Mouse (Mus musculus): ENCODE data around the gene Adcy1. TPM values are rescaled to one million over a fixed set of nuclear protein-coding genes. Genes with fewer than 3 reads are reported as not detected.
"Not testable (repeated sequence)": the region's sequence is repeated elsewhere in the genome, so short reads cannot be mapped to it uniquely, and the experiment has no call there.

Gene Adcy1
- polyA plus RNA-seq, 1 experiment from 2014 or later = 10.9 TPM

- peaks cover 21% of the 10 kb centered on the region for H3K4me1 ChIP-seq (ENCODE audit: control insufficient read depth, insufficient read depth, low read length)
- H3K4me3 ChIP-seq (ENCODE audit: low read depth, low read length) = peak overlapping the region; percentile 71
- no peak for ATAC-seq
- peak overlapping the region; percentile 90 for H3K4me2 ChIP-seq (ENCODE audit: low read length)
- H3K9ac ChIP-seq (ENCODE audit: low read depth, low read length) = no peak overlapping the region
- H3K27me3 ChIP-seq (ENCODE audit: control insufficient read depth, insufficient read depth, low read depth, low read length) = peaks cover 9% of the 10 kb centered on the region
- WGBS = 7% methylated on average over 14 of the region's 14 CpGs
- H3K36me3 ChIP-seq (ENCODE audit: control insufficient read depth, insufficient read depth, low read length) = no peaks in the 10 kb centered on the region
- no peak overlapping the region for H3K27ac ChIP-seq (ENCODE audit: low read length)
- H3K9me3 ChIP-seq (replicated peaks; ENCODE audit: control insufficient read depth, low read length, poor library complexity, severe bottlenecking) = no peaks in the 10 kb centered on the region
These were observed 151.5 kb downstream of the Adcy1 start for GRCm38 (mm10) chr11:7214761-7215160.

- ATAC-seq = no peak
- Histone ChIP-seq H3K9me3 (replicated peaks; ENCODE audit: control insufficient read depth, low read length, poor library complexity, severe bottlenecking) (no peaks in the 10 kb centered on the region), H3K36me3 (ENCODE audit: control insufficient read depth, insufficient read depth, low read length) (no peaks in the 10 kb centered on the region), H3K4me2 (ENCODE audit: low read length) (no peak overlapping the region), H3K4me1 (ENCODE audit: control insufficient read depth, insufficient read depth, low read length) (peaks cover 18% of the 10 kb centered on the region), H3K4me3 (ENCODE audit: low read depth, low read length) (no peak overlapping the region), H3K27me3 (ENCODE audit: control insufficient read depth, insufficient read depth, low read depth, low read length) (peaks cover 9% of the 10 kb centered on the region), H3K9ac (ENCODE audit: low read depth, low read length) (no peak overlapping the region), H3K27ac (ENCODE audit: low read length) (no peak overlapping the region)
- WGBS = 13% methylated on average over 8 of the region's 8 CpGs
These were observed 152.4 kb downstream of the Adcy1 start for GRCm38 (mm10) chr11:7215703-7216102.

GRCm38 (mm10) chr11:7221826-7222225 is 158.5 kb downstream of the Adcy1 start:
- WGBS = 82% methylated on average over 8 of the region's 8 CpGs
- H3K27me3 ChIP-seq (ENCODE audit: control insufficient read depth, insufficient read depth, low read depth, low read length); H3K4me3 ChIP-seq (ENCODE audit: low read depth, low read length); H3K4me2 ChIP-seq (ENCODE audit: low read length); H3K27ac ChIP-seq (ENCODE audit: low read length); H3K9ac ChIP-seq (ENCODE audit: low read depth, low read length); H3K4me1 ChIP-seq (ENCODE audit: control insufficient read depth, insufficient read depth, low read length); H3K36me3 ChIP-seq (ENCODE audit: control insufficient read depth, insufficient read depth, low read length); ATAC-seq; H3K9me3 ChIP-seq (replicated peaks; ENCODE audit: control insufficient read depth, low read length, poor library complexity, severe bottlenecking): not testable (repeated sequence)

DNA sequence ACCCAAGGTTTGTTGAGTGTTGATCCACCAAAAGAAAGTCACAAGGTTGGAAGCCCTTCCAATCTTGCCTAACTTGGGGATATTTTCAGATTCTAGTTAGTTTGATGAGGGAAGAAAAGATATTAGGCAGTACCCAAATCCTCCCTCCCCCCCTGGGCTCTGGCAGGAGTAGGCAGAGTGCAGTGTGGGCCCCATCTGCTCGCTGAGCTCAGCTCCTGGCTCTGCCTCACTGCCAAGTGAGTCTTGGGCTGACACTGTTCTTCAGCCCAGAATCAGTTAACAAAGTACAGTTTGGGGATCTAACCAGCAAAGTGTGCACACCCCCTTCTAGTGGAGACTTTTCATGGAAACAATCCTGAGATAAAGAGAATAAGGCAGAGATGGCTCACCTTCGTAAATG is 162.9 kb downstream of the Adcy1 start:
- H3K4me1 ChIP-seq (ENCODE audit: control insufficient read depth, insufficient read depth, low read length) = no peaks in the 10 kb centered on the region
- H3K27me3 ChIP-seq (ENCODE audit: control insufficient read depth, insufficient read depth, low read depth, low read length) = no peaks in the 10 kb centered on the region
- H3K4me2 ChIP-seq (ENCODE audit: low read length) = no peak overlapping the region
- H3K9me3 ChIP-seq (replicated peaks; ENCODE audit: control insufficient read depth, low read length, poor library complexity, severe bottlenecking) = no peaks in the 10 kb centered on the region
- 75% methylated on average over 2 of the region's 2 CpGs for WGBS
- H3K9ac ChIP-seq (ENCODE audit: low read depth, low read length) = no peak overlapping the region
- ATAC-seq = no peak
- no peaks in the 10 kb centered on the region for H3K36me3 ChIP-seq (ENCODE audit: control insufficient read depth, insufficient read depth, low read length)
- no peak overlapping the region for H3K4me3 ChIP-seq (ENCODE audit: low read depth, low read length)
- no peak overlapping the region for H3K27ac ChIP-seq (ENCODE audit: low read length)

DNA sequence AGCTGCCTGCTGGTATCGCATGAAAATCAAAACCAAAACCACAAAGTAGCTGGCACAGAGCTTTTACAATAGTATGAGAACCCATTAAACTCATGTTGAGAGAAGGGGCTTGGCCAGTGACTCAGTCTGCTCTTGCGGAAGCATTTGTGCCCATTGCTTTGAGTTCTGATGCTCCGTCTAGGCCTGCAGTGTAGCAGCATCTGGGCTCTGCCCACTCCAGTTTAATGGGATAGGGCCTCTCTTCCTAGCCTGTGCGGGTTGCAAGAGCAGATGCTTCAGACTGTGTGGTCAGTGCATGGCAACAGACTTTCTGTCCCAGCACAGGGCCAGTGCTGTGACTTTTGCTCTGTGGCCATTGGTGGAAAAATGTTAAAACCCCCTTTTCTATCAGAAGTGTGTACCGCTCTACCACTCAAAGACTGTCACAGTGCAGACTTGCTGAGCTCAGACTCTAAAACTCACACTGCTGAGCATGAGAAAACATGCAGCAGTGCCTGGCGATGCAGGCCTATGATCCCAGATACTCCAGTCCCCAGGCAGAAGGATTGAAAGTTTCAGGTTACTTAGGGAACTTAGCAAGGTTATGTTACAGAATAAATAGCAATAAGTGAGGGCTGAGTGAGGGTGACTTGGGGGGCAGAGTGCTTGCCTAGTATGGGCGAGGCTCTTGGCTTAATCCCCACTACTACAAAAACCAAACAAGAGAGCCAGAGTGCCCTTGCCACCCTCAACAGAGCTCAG is 163.7 kb downstream of the Adcy1 start:
- Histone ChIP-seq H3K27me3 (ENCODE audit: control insufficient read depth, insufficient read depth, low read depth, low read length) (no peaks in the 10 kb centered on the region), H3K9me3 (replicated peaks; ENCODE audit: control insufficient read depth, low read length, poor library complexity, severe bottlenecking) (no peaks in the 10 kb centered on the region), H3K9ac (ENCODE audit: low read depth, low read length) (no peak overlapping the region), H3K4me2 (ENCODE audit: low read length) (no peak overlapping the region), H3K27ac (ENCODE audit: low read length) (no peak overlapping the region), H3K4me3 (ENCODE audit: low read depth, low read length) (no peak overlapping the region), H3K4me1 (ENCODE audit: control insufficient read depth, insufficient read depth, low read length) (no peaks in the 10 kb centered on the region), H3K36me3 (ENCODE audit: control insufficient read depth, insufficient read depth, low read length) (no peaks in the 10 kb centered on the region)
- ATAC-seq = no peak
- WGBS = 82% methylated on average over 7 of the region's 7 CpGs

DNA sequence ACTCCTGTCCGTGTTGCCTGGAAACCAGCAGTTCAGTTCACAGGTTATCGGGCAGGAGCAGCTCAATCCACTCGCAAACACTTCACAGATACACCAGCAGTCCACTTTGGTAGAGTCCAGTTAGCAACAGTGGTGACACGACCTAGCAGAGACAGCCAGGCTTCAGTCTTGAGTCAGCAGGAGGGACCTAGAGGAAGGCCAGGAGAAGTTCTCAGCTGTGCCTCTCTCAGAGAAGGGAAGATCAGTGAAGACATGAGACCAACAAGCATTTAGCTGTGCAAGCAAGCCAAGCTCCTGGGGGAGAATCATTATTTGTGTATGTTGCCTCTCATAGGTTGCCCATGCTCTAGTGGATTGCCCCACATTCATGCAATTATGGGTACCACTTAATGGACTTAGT is 164.8 kb downstream of the Adcy1 start:
- no peak overlapping the region for H3K9ac ChIP-seq (ENCODE audit: low read depth, low read length)
- no peak overlapping the region for H3K4me3 ChIP-seq (ENCODE audit: low read depth, low read length)
- H3K4me2 ChIP-seq (ENCODE audit: low read length) = no peak overlapping the region
- H3K36me3 ChIP-seq (ENCODE audit: control insufficient read depth, insufficient read depth, low read length) = no peaks in the 10 kb centered on the region
- H3K27ac ChIP-seq (ENCODE audit: low read length) = no peak overlapping the region
- H3K27me3 ChIP-seq (ENCODE audit: control insufficient read depth, insufficient read depth, low read depth, low read length) = no peaks in the 10 kb centered on the region
- no peaks in the 10 kb centered on the region for H3K9me3 ChIP-seq (replicated peaks; ENCODE audit: control insufficient read depth, low read length, poor library complexity, severe bottlenecking)
- 91% methylated on average over 4 of the region's 4 CpGs for WGBS
- H3K4me1 ChIP-seq (ENCODE audit: control insufficient read depth, insufficient read depth, low read length) = no peaks in the 10 kb centered on the region
- ATAC-seq = no peak

Other genes starting within 250 kb of the Adcy1 start
- not detected in 2 replicates for gene Gm11983, start 225.8 kb upstream of the Adcy1 start, polyA plus RNA-seq (2015; fragmentation: Nextera tagmentation; extraction: Ambion mirVana)
- gene Gm11985, start 125.1 kb downstream of the Adcy1 start, polyA plus RNA-seq (2015; fragmentation: Nextera tagmentation; extraction: Ambion mirVana) = not detected in 2 replicates
- 0.11 and 0.27 TPM in 2 replicates for gene Igfbp1, start 134.3 kb downstream of the Adcy1 start, polyA plus RNA-seq (2015; fragmentation: Nextera tagmentation; extraction: Ambion mirVana)
- gene Igfbp3, start 150.4 kb downstream of the Adcy1 start, polyA plus RNA-seq (2015; fragmentation: Nextera tagmentation; extraction: Ambion mirVana) = 13.7 and 15.6 TPM in 2 replicates